Comparison of ENCODE assay signal across 27 mouse cellular contexts in the genomic region with DNA sequence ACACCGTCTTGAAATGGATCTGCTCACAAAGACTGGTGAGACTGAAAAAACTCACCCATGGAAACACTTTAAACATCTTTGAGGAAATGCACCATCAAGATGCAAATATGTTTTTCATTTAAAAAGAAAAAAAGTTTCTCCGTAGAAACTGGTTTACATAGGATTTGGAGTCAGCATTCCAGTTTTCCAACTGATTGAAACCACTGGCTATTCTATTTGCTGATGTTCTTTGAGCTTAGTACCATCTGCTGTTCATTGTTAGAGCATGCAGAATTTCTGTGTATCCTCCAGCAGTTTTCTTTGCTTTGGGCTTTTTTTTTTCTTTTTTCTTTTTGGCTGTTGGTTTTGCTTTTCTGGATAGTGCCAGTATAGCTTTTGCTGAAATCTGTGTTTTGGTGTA.
"Had no signal": no experiment of that assay in that cellular context is flagged by ENCODE, and none has a peak within 500 bp of the region (broad histone marks: within the 10 kb centered on the region; RNA-seq: fewer than 3 reads in every experiment).

No protein-coding gene starts in this region.

- H3K36me3 ChIP-seq: heart, embryonic 13.5 days; heart, embryonic 15.5 days; hindbrain, embryonic 13.5 days; hindbrain, embryonic 15.5 days; kidney, embryonic 15.5 days; limb, embryonic 13.5 days; limb, embryonic 15.5 days; liver, embryonic 12.5 days had no signal

- ATAC-seq: hindbrain, postnatal 0 days; intestine, embryonic 16.5 days; liver, embryonic 12.5 days had no signal

- H3K4me1 ChIP-seq: heart, embryonic 13.5 days; heart, embryonic 15.5 days; hindbrain, embryonic 13.5 days; hindbrain, embryonic 15.5 days; kidney, embryonic 15.5 days; limb, embryonic 13.5 days; limb, embryonic 15.5 days; liver, embryonic 12.5 days had no signal

- H3K27me3 ChIP-seq: heart, embryonic 13.5 days; heart, embryonic 15.5 days; hindbrain, embryonic 13.5 days; hindbrain, embryonic 15.5 days; kidney, embryonic 15.5 days; limb, embryonic 13.5 days; limb, embryonic 15.5 days; liver, embryonic 12.5 days had no signal

- H3K4me2 ChIP-seq: heart, embryonic 11.5 days; heart, embryonic 13.5 days; heart, embryonic 15.5 days; hindbrain, embryonic 13.5 days; hindbrain, embryonic 15.5 days; kidney, embryonic 15.5 days; limb, embryonic 13.5 days; limb, embryonic 15.5 days; liver, embryonic 12.5 days had no signal

- H3K9me3 ChIP-seq: heart, embryonic 13.5 days; heart, embryonic 15.5 days; hindbrain, embryonic 13.5 days; hindbrain, embryonic 15.5 days; kidney, embryonic 15.5 days; limb, embryonic 13.5 days; limb, embryonic 15.5 days; liver, embryonic 12.5 days had no signal

- H3K27ac ChIP-seq: heart, adult 2 months; heart, embryonic 13.5 days; heart, embryonic 15.5 days; hindbrain, embryonic 13.5 days; hindbrain, embryonic 15.5 days; hindbrain, postnatal 0 days; kidney, embryonic 15.5 days; kidney, postnatal 0 days; layer of hippocampus, adult 2 months; left cerebral cortex, adult 2 months; limb, embryonic 13.5 days; limb, embryonic 15.5 days; liver, embryonic 12.5 days; liver, embryonic 14.5 days had no signal

- H3K9ac ChIP-seq: heart, embryonic 13.5 days; heart, embryonic 15.5 days; hindbrain, embryonic 13.5 days; hindbrain, embryonic 15.5 days; kidney, embryonic 15.5 days; limb, embryonic 13.5 days; limb, embryonic 15.5 days; liver, embryonic 12.5 days; liver, embryonic 14.5 days had no signal

- DNase-seq: gastrocnemius, postnatal 14 days; gastrocnemius, postnatal 36 days; heart, adult 11 months; heart, adult 2 months; heart, postnatal 14 days; heart, postnatal 36 days; kidney, adult 11 months; kidney, adult 2 months; kidney, adult 9 months; kidney, postnatal 14 days; kidney, postnatal 36 days; left cerebral cortex, postnatal 4 days had no signal

- H3K4me3 ChIP-seq: heart, adult 2 months; heart, embryonic 13.5 days; heart, embryonic 15.5 days; hindbrain, embryonic 13.5 days; hindbrain, embryonic 15.5 days; kidney, embryonic 15.5 days; layer of hippocampus, adult 2 months; left cerebral cortex, adult 2 months; limb, embryonic 13.5 days; limb, embryonic 15.5 days; liver, embryonic 12.5 days had no signal
